Comparison of ENCODE assay signal across 8 mouse cellular contexts in genomic region chr11:96645538-96646037, GRCm38 (mm10).
A peak's percentile ranks its signal among the peaks of the same experiment; 100 is the strongest.
DNase-seq lines count a peak whose midpoint lies in the region; ATAC-seq lines count a peak whose summit lies in the region.

No protein-coding gene starts in this region.

- WGBS in hindbrain, embryonic 12.5 days: 30% methylated on average over 10 of the region's 10 CpGs
- WGBS in midbrain, embryonic 15.5 days: 32% methylated on average over 10 of the region's 10 CpGs

- H3K36me3 ChIP-seq in hindbrain, embryonic 12.5 days: no peaks in the 10 kb centered on the region
- H3K36me3 ChIP-seq in midbrain, embryonic 15.5 days (replicated peaks): no peaks in the 10 kb centered on the region

- H3K4me1 ChIP-seq in hindbrain, embryonic 12.5 days: peaks cover 17% of the 10 kb centered on the region
- H3K4me1 ChIP-seq in midbrain, embryonic 15.5 days: peaks cover 10% of the 10 kb centered on the region

- H3K27me3 ChIP-seq in hindbrain, embryonic 12.5 days: 0 out of 2 replicates have a peak, but pooled peaks cover 3% of the 10 kb centered on the region
- no peaks in the 10 kb centered on the region for H3K27me3 ChIP-seq in midbrain, embryonic 15.5 days (replicated peaks)

- H3K4me3 ChIP-seq in hindbrain, embryonic 12.5 days: no peak overlapping the region
- H3K4me3 ChIP-seq in midbrain, embryonic 15.5 days: no peak overlapping the region

- no peak overlapping the region for H3K4me2 ChIP-seq in hindbrain, embryonic 12.5 days (replicated peaks)
- no peak overlapping the region for H3K4me2 ChIP-seq in midbrain, embryonic 15.5 days

- peak; percentile 73 for ATAC-seq in hindbrain, embryonic 12.5 days (ENCODE audit: low FRiP score)
- ATAC-seq in midbrain, embryonic 15.5 days (replicated peaks): no peak
- ATAC-seq in granulocyte monocyte progenitor cell, adult 5-6 weeks (replicated peaks; ENCODE audit: poor library complexity, severe bottlenecking): no peak

- H3K9ac ChIP-seq in hindbrain, embryonic 12.5 days: no peak overlapping the region
- no peak overlapping the region for H3K9ac ChIP-seq in midbrain, embryonic 15.5 days

- no peaks in the 10 kb centered on the region for H3K9me3 ChIP-seq in hindbrain, embryonic 12.5 days (replicated peaks)
- no peaks in the 10 kb centered on the region for H3K9me3 ChIP-seq in midbrain, embryonic 15.5 days

- DNase-seq in spleen, postnatal 14 days (ENCODE audit: low spot score in 2 of 2): peak; percentile 10 to 21
- DNase-seq in spleen, adult 12 weeks (ENCODE audit: low spot score): no peak
- DNase-seq in frontal cortex, postnatal 10 days (ENCODE audit: low spot score in 2 of 2): peak; percentile 26 to 28
- DNase-seq in left cerebral cortex, adult 11 months (ENCODE audit: low spot score): peak; percentile 50
- DNase-seq in cerebellum, adult 11-12 months: no peak

- H3K27ac ChIP-seq in hindbrain, embryonic 12.5 days: peak overlapping the region; percentile 82
- 0 out of 2 replicates have a peak overlapping the region, but pooled peaks have one; percentile 17 for H3K27ac ChIP-seq in midbrain, embryonic 15.5 days

Comparison
In these comparisons a context has a peak if more than half of its experiments do, and no peak if none do; other contexts are left out.
1. DNase-seq: peak in spleen, postnatal 14 days (2 of 2), frontal cortex, postnatal 10 days (2 of 2) and left cerebral cortex, adult 11 months (single experiment); none in spleen, adult 12 weeks (single experiment) and cerebellum, adult 11-12 months (single experiment).